Mouse (Mus musculus) ES-E14 (cell line): Measurements from ENCODE around the gene Usf3. TPM values are rescaled to one million over a fixed set of nuclear protein-coding genes. Genes with fewer than 3 reads are reported as not detected.

Experiments
- DNase-seq: peaks from one replicate; pipeline ENCODE4 v3.0.0-alpha.2; 2013; ENCODE audit warnings: low read depth, low spot score
- H3K27ac ChIP-seq: 2 replicates; pipeline ENCODE4 v1.5.1; 2012; ENCODE audit warnings: low read depth, mild to moderate bottlenecking, low read length, moderate library complexity, mixed read lengths; ENCODE audit not compliant: poor library complexity, insufficient read depth, severe bottlenecking
- H3K36me3 ChIP-seq: 2 replicates; pipeline ENCODE4 v1.6.1; 2012; ENCODE audit warnings: mild to moderate bottlenecking, low read length, moderate library complexity, mixed read lengths; ENCODE audit not compliant: control insufficient read depth, poor library complexity, insufficient read depth, severe bottlenecking
- H3K4me1 ChIP-seq, 2 experiments: fragments of 150-350 bp in 1 of 2; sonication (generic) in 1 of 2; 2 replicates each; pipeline ENCODE4 v1.6.1; 2012; ENCODE audit warnings: low read length in 2 of 2, mild to moderate bottlenecking in 1 of 2, mixed read lengths in 1 of 2; ENCODE audit not compliant: control insufficient read depth in 2 of 2, insufficient read depth in 2 of 2, poor library complexity in 1 of 2
- H3K4me3 ChIP-seq, 2 experiments: fragments of 150-350 bp in 1 of 2; sonication (generic) in 1 of 2; 2 replicates each; pipeline ENCODE4 v1.5.1; 2012; ENCODE audit warnings: low read length in 2 of 2, low read depth in 1 of 2, mild to moderate bottlenecking in 1 of 2, mixed read lengths in 1 of 2; ENCODE audit not compliant: insufficient read depth in 1 of 2, poor library complexity in 1 of 2, severe bottlenecking in 1 of 2
- H3K9ac ChIP-seq: 2 replicates; pipeline ENCODE4 v1.6.1; 2012; ENCODE audit warnings: low read depth, mild to moderate bottlenecking, low read length, mixed read lengths; ENCODE audit not compliant: poor library complexity, insufficient read depth, severe bottlenecking
- H3K9me3 ChIP-seq: fragments of 150-350 bp; sonication (generic); 2 replicates; pipeline ENCODE4 v1.6.1; 2012; ENCODE audit warnings: low read depth, mild to moderate bottlenecking, low read length; ENCODE audit not compliant: control insufficient read depth, insufficient read depth
- CHD2 ChIP-seq: IDR thresholded peaks from 2 replicates; pipeline ENCODE4 v1.6.1; 2014; ENCODE audit warnings: mild to moderate bottlenecking, low read depth, low read length, inconsistent platforms
- HCFC1 ChIP-seq: IDR thresholded peaks from 2 replicates; pipeline ENCODE4 v1.6.1; 2012; ENCODE audit warnings: low read length, inconsistent platforms, borderline replicate concordance; ENCODE audit not compliant: insufficient read depth
- MAFK ChIP-seq: IDR thresholded peaks from 2 replicates; pipeline ENCODE4 v1.6.1; 2014; ENCODE audit warnings: mild to moderate bottlenecking, low read depth, low read length, inconsistent platforms; ENCODE audit not compliant: insufficient read depth
- ZC3H11A ChIP-seq: IDR thresholded peaks from 2 replicates; pipeline ENCODE4 v1.6.1; 2012; ENCODE audit warnings: low read depth, mild to moderate bottlenecking, inconsistent platforms, low read length, borderline replicate concordance
- ZNF384 ChIP-seq: IDR thresholded peaks from 2 replicates; pipeline ENCODE4 v1.6.1; 2012; ENCODE audit warnings: low read depth, low read length, inconsistent platforms
- in situ Hi-C, 2 experiments: fragments of 600-800 bp; cut with MboI; formaldehyde crosslinking; loops; one replicate each; pipeline ENCODE4 v1.15.1; 2025; ENCODE audit warnings: low sequenced_read_pairs in 2 of 2, inconsistent platforms in 1 of 2; ENCODE audit not compliant: unreplicated experiment in 2 of 2
- total RNA-seq: library from RNA; depleted of rRNA; stranded (reverse); fragments of 300-350 nt; gene quantifications from 2 replicates; pipeline ENCODE4 v1.2.3, GENCODE M21; 2012

The Usf3 gene
- total RNA-seq, 1 experiment: 7.1 TPM

GRCm38 (mm10) chr16:44252735-44253134, 79.7 kb downstream of the Usf3 start:
- H3K4me3 ChIP-seq: no peak overlapping the region
- no peak overlapping the region for H3K9ac ChIP-seq
- no peaks in the 10 kb centered on the region for H3K9me3 ChIP-seq
- H3K4me1 ChIP-seq: 0 out of 4 replicates have a peak, but pooled peaks cover 0 to 2% of the 10 kb centered on the region in 2 experiments
- in situ Hi-C loops: no loop called here
- no peak for TF ChIP-seq ZC3H11A
- no peak for TF ChIP-seq CHD2
- no peak for TF ChIP-seq HCFC1
- TF ChIP-seq MAFK: no peak
- TF ChIP-seq ZNF384: no peak
- no peaks in the 10 kb centered on the region for H3K36me3 ChIP-seq
- DNase-seq: no peak
- H3K27ac ChIP-seq: no peak overlapping the region

GRCm38 (mm10) chr16:44253797-44254634, 81.0 kb downstream of the Usf3 start:
- in situ Hi-C loops: no loop called here
- no peak overlapping the region for H3K9ac ChIP-seq
- no peak overlapping the region for H3K4me3 ChIP-seq
- no peaks in the 10 kb centered on the region for H3K9me3 ChIP-seq
- no peak for DNase-seq
- no peaks in the 10 kb centered on the region for H3K36me3 ChIP-seq
- TF ChIP-seq MAFK: no peak
- no peak for TF ChIP-seq HCFC1
- no peak for TF ChIP-seq CHD2
- no peak for TF ChIP-seq ZC3H11A
- no peak for TF ChIP-seq ZNF384
- H3K4me1 ChIP-seq: 0 out of 4 replicates have a peak, but pooled peaks cover 0 to 2% of the 10 kb centered on the region in 2 experiments
- no peak overlapping the region for H3K27ac ChIP-seq

GRCm38 (mm10) chr16:44254698-44255097, 81.7 kb downstream of the Usf3 start:
- DNase-seq: no peak
- Histone ChIP-seq H3K27ac (no peak overlapping the region), H3K36me3 (no peaks in the 10 kb centered on the region), H3K9me3 (no peaks in the 10 kb centered on the region), H3K9ac (no peak overlapping the region), H3K4me1 (0 out of 4 replicates have a peak, but pooled peaks cover 0 to 2% of the 10 kb centered on the region in 2 experiments), H3K4me3 (no peak overlapping the region)
- TF ChIP-seq CHD2 (no peak), MAFK (no peak), HCFC1 (no peak)
- in situ Hi-C loops: no loop called here

DNA sequence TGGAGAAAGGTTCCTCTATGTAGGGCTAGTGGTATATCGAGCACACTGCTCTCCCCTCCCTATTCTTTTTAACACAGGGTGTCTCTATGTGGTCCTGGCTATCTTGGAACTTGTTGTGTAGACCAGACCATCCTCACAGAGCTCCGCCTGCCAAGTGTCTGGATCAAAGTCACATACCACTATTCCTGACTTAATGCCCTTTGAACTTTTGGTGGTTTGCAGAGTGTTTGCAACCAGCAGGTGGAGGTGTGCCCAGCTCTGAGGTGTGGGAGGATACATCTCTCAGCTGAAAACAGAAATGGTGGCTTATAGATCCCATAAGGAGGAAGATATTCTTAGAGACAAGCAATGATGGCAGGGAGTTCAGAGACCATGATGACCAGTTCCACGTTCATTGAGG, 84.4 kb downstream of the Usf3 start:
- in situ Hi-C loops: no loop called here
- no peak overlapping the region for H3K4me3 ChIP-seq
- no peak for DNase-seq
- H3K9me3 ChIP-seq: no peaks in the 10 kb centered on the region
- H3K9ac ChIP-seq: no peak overlapping the region
- H3K27ac ChIP-seq: no peak overlapping the region
- no peaks in the 10 kb centered on the region for H3K4me1 ChIP-seq
- no peak for TF ChIP-seq MAFK
- no peak for TF ChIP-seq CHD2
- no peak for TF ChIP-seq ZC3H11A
- no peak for TF ChIP-seq HCFC1
- no peak for TF ChIP-seq ZNF384
- H3K36me3 ChIP-seq: no peaks in the 10 kb centered on the region

DNA sequence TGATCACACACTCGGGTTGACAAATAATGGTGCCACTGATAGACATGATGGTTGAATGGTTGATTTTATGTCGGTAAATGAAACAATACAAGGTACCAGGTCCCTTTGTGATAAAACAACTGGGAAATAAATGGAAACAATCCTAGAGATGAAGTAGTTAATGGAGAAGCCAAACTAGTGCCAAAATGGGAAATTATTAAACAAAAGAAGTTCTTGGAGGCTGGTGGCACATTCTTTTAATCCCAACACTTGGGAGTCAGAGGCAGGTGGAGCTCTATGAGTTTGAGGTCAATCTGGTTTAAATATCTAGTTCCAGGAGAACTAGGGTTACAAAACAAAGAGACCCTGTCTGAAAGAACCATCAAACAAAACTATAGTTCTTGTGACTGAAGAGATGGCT, 91.9 kb downstream of the Usf3 start:
- TF ChIP-seq CHD2 (no peak), ZNF384 (no peak), MAFK (no peak), ZC3H11A (no peak), HCFC1 (no peak)
- no peak for DNase-seq
- Histone ChIP-seq H3K4me3 (no peak overlapping the region), H3K36me3 (no peaks in the 10 kb centered on the region), H3K4me1 (peaks cover 0 to 2% of the 10 kb centered on the region in 2 experiments; a peak in 1 of 4 replicates), H3K27ac (no peak overlapping the region), H3K9me3 (no peaks in the 10 kb centered on the region), H3K9ac (no peak overlapping the region)
- in situ Hi-C loops: no loop called here
